Mouse (Mus musculus): ENCODE data around the gene Srpk1. TPM values are rescaled to one million over a fixed set of nuclear protein-coding genes. Genes with fewer than 3 reads are reported as not detected.
A peak's percentile ranks its signal among the peaks of the same experiment; 100 is the strongest.

Gene Srpk1
- polyA plus RNA-seq, 1 experiment from 2014 or later = 164 TPM

- Histone ChIP-seq H3K4me3 (ENCODE audit: low read depth, low read length) (no peak overlapping the region), H3K9me3 (ENCODE audit: control insufficient read depth, low read length) (no peaks in the 10 kb centered on the region), H3K4me1 (replicated peaks; ENCODE audit: control insufficient read depth, insufficient read depth, low read length) (no peaks in the 10 kb centered on the region), H3K9ac (ENCODE audit: low read depth, low read length) (no peak overlapping the region), H3K36me3 (ENCODE audit: control insufficient read depth, insufficient read depth, low read length) (no peaks in the 10 kb centered on the region), H3K4me2 (replicated peaks; ENCODE audit: low read depth, low read length) (no peak overlapping the region), H3K27ac (ENCODE audit: low read depth, low read length) (no peak overlapping the region), H3K27me3 (ENCODE audit: control insufficient read depth, insufficient read depth, low read length) (no peaks in the 10 kb centered on the region)
- DNase-seq (ENCODE audit: low spot score) = no peak
- 94% methylated on average over 7 of the region's 7 CpGs for WGBS
- ATAC-seq (ENCODE audit: low FRiP score) = no peak
These were observed 15.5 kb upstream of the Srpk1 start for GRCm38 (mm10) chr17:28637711-28638690.

- DNase-seq (ENCODE audit: low spot score) (no peak), ATAC-seq (ENCODE audit: low FRiP score) (no peak)
- Histone ChIP-seq H3K27ac (ENCODE audit: low read depth, low read length) (no peak overlapping the region), H3K4me1 (replicated peaks; ENCODE audit: control insufficient read depth, insufficient read depth, low read length) (no peaks in the 10 kb centered on the region), H3K4me3 (ENCODE audit: low read depth, low read length) (no peak overlapping the region), H3K9me3 (ENCODE audit: control insufficient read depth, low read length) (no peaks in the 10 kb centered on the region), H3K4me2 (replicated peaks; ENCODE audit: low read depth, low read length) (no peak overlapping the region), H3K36me3 (ENCODE audit: control insufficient read depth, insufficient read depth, low read length) (no peaks in the 10 kb centered on the region), H3K9ac (ENCODE audit: low read depth, low read length) (no peak overlapping the region), H3K27me3 (ENCODE audit: control insufficient read depth, insufficient read depth, low read length) (no peaks in the 10 kb centered on the region)
- 88% methylated on average over 5 of the region's 5 CpGs for WGBS
These were observed 13.3 kb upstream of the Srpk1 start for GRCm38 (mm10) chr17:28635842-28636241.

- no peak overlapping the region for H3K4me3 ChIP-seq (ENCODE audit: low read depth, low read length)
- WGBS = 54% methylated on average over 3 of the region's 3 CpGs
- no peaks in the 10 kb centered on the region for H3K9me3 ChIP-seq (ENCODE audit: control insufficient read depth, low read length)
- no peak overlapping the region for H3K4me2 ChIP-seq (replicated peaks; ENCODE audit: low read depth, low read length)
- H3K27me3 ChIP-seq (ENCODE audit: control insufficient read depth, insufficient read depth, low read length) = no peaks in the 10 kb centered on the region
- DNase-seq (ENCODE audit: low spot score) (no peak), ATAC-seq (ENCODE audit: low FRiP score) (no peak)
- no peak overlapping the region for H3K9ac ChIP-seq (ENCODE audit: low read depth, low read length)
- no peaks in the 10 kb centered on the region for H3K36me3 ChIP-seq (ENCODE audit: control insufficient read depth, insufficient read depth, low read length)
- no peak overlapping the region for H3K27ac ChIP-seq (ENCODE audit: low read depth, low read length)
- H3K4me1 ChIP-seq (replicated peaks; ENCODE audit: control insufficient read depth, insufficient read depth, low read length) = no peaks in the 10 kb centered on the region
These were observed 6.6 kb upstream of the Srpk1 start for GRCm38 (mm10) chr17:28629125-28629524.

- ATAC-seq (ENCODE audit: low FRiP score) (no peak), DNase-seq (ENCODE audit: low spot score) (no peak)
- Histone ChIP-seq H3K9me3 (ENCODE audit: control insufficient read depth, low read length) (no peaks in the 10 kb centered on the region), H3K4me2 (replicated peaks; ENCODE audit: low read depth, low read length) (no peak overlapping the region), H3K27ac (ENCODE audit: low read depth, low read length) (no peak overlapping the region), H3K4me3 (ENCODE audit: low read depth, low read length) (no peak overlapping the region), H3K4me1 (replicated peaks; ENCODE audit: control insufficient read depth, insufficient read depth, low read length) (no peaks in the 10 kb centered on the region), H3K9ac (ENCODE audit: low read depth, low read length) (no peak overlapping the region), H3K36me3 (ENCODE audit: control insufficient read depth, insufficient read depth, low read length) (no peaks in the 10 kb centered on the region), H3K27me3 (ENCODE audit: control insufficient read depth, insufficient read depth, low read length) (no peaks in the 10 kb centered on the region)
- WGBS = 68% methylated on average over 10 of the region's 10 CpGs
These were observed 6.0 kb upstream of the Srpk1 start for GRCm38 (mm10) chr17:28628248-28629124.

- 85% methylated on average over 2 of the region's 2 CpGs for WGBS
- Histone ChIP-seq H3K27ac (ENCODE audit: low read depth, low read length) (no peak overlapping the region), H3K4me1 (replicated peaks; ENCODE audit: control insufficient read depth, insufficient read depth, low read length) (0 out of 2 replicates have a peak, but pooled peaks cover 2% of the 10 kb centered on the region), H3K4me3 (ENCODE audit: low read depth, low read length) (no peak overlapping the region), H3K27me3 (ENCODE audit: control insufficient read depth, insufficient read depth, low read length) (no peaks in the 10 kb centered on the region), H3K9ac (ENCODE audit: low read depth, low read length) (no peak overlapping the region), H3K4me2 (replicated peaks; ENCODE audit: low read depth, low read length) (no peak overlapping the region), H3K9me3 (ENCODE audit: control insufficient read depth, low read length) (no peaks in the 10 kb centered on the region), H3K36me3 (ENCODE audit: control insufficient read depth, insufficient read depth, low read length) (no peaks in the 10 kb centered on the region)
- DNase-seq (ENCODE audit: low spot score) (no peak), ATAC-seq (ENCODE audit: low FRiP score) (no peak)
These were observed 4.4 kb upstream of the Srpk1 start for GRCm38 (mm10) chr17:28626937-28627336.

GRCm38 (mm10) chr17:28625327-28625726, 2.8 kb upstream of the Srpk1 start:
- H3K9ac ChIP-seq (ENCODE audit: low read depth, low read length) = no peak overlapping the region
- H3K27ac ChIP-seq (ENCODE audit: low read depth, low read length) = no peak overlapping the region
- no peak overlapping the region for H3K4me3 ChIP-seq (ENCODE audit: low read depth, low read length)
- no peak for ATAC-seq (ENCODE audit: low FRiP score)
- no peaks in the 10 kb centered on the region for H3K36me3 ChIP-seq (ENCODE audit: control insufficient read depth, insufficient read depth, low read length)
- no peaks in the 10 kb centered on the region for H3K9me3 ChIP-seq (ENCODE audit: control insufficient read depth, low read length)
- WGBS = 94% methylated on average over 15 of the region's 15 CpGs
- peaks cover 8% of the 10 kb centered on the region; the same call in 1 of the 2 replicates for H3K4me1 ChIP-seq (replicated peaks; ENCODE audit: control insufficient read depth, insufficient read depth, low read length)
- no peak for DNase-seq (ENCODE audit: low spot score)
- H3K4me2 ChIP-seq (replicated peaks; ENCODE audit: low read depth, low read length) = no peak overlapping the region
- H3K27me3 ChIP-seq (ENCODE audit: control insufficient read depth, insufficient read depth, low read length) = no peaks in the 10 kb centered on the region

GRCm38 (mm10) chr17:28624841-28625240, 2.3 kb upstream of the Srpk1 start:
- Histone ChIP-seq H3K4me3 (ENCODE audit: low read depth, low read length) (no peak overlapping the region), H3K9me3 (ENCODE audit: control insufficient read depth, low read length) (no peaks in the 10 kb centered on the region)

GRCm38 (mm10) chr17:28621381-28622299, 869 bp downstream of the Srpk1 start:
- H3K9me3 ChIP-seq (ENCODE audit: control insufficient read depth, low read length) = no peaks in the 10 kb centered on the region
- peak overlapping the region; percentile 94 for H3K9ac ChIP-seq (ENCODE audit: low read depth, low read length)
- peak overlapping the region; percentile 86 for H3K27ac ChIP-seq (ENCODE audit: low read depth, low read length)
- H3K36me3 ChIP-seq (ENCODE audit: control insufficient read depth, insufficient read depth, low read length) = no peaks in the 10 kb centered on the region
- ATAC-seq (ENCODE audit: low FRiP score) = peak; percentile 86
- H3K27me3 ChIP-seq (ENCODE audit: control insufficient read depth, insufficient read depth, low read length) = no peaks in the 10 kb centered on the region
- H3K4me2 ChIP-seq (replicated peaks; ENCODE audit: low read depth, low read length) = peak overlapping the region; percentile 88
- WGBS = under 1% methylated on average over 69 of the region's 78 CpGs
- H3K4me1 ChIP-seq (replicated peaks; ENCODE audit: control insufficient read depth, insufficient read depth, low read length) = peaks cover 10% of the 10 kb centered on the region; the same call in 1 of the 2 replicates
- peak; percentile 76 for DNase-seq (ENCODE audit: low spot score)
- H3K4me3 ChIP-seq (ENCODE audit: low read depth, low read length) = peak overlapping the region; percentile 94

More at GRCm38 (mm10) chr17:28624841-28625240, 2.3 kb upstream of the Srpk1 start:
- no peak for ATAC-seq (ENCODE audit: low FRiP score)
- no peak for DNase-seq (ENCODE audit: low spot score)
- Histone ChIP-seq H3K4me1 (replicated peaks; ENCODE audit: control insufficient read depth, insufficient read depth, low read length) (peaks cover 8% of the 10 kb centered on the region; the same call in 1 of the 2 replicates), H3K4me2 (replicated peaks; ENCODE audit: low read depth, low read length) (no peak overlapping the region), H3K36me3 (ENCODE audit: control insufficient read depth, insufficient read depth, low read length) (no peaks in the 10 kb centered on the region), H3K9ac (ENCODE audit: low read depth, low read length) (no peak overlapping the region), H3K27ac (ENCODE audit: low read depth, low read length) (no peak overlapping the region), H3K27me3 (ENCODE audit: control insufficient read depth, insufficient read depth, low read length) (no peaks in the 10 kb centered on the region)
- 82% methylated on average over 2 of the region's 2 CpGs for WGBS

All from hindbrain, embryonic 11.5 days (tissue).